Mouse (Mus musculus): ENCODE measurements at regions not wholly inside any gene's neighbourhood (a gene's known extent, or its start where the extent isn't known, plus 50 kb on each side); places are given as distances from the start of the nearest gene placed in this dataset.
"Not testable (repeated sequence)": the region's sequence is repeated elsewhere in the genome, so short reads cannot be mapped to it uniquely, and the experiment has no call there.

DNA sequence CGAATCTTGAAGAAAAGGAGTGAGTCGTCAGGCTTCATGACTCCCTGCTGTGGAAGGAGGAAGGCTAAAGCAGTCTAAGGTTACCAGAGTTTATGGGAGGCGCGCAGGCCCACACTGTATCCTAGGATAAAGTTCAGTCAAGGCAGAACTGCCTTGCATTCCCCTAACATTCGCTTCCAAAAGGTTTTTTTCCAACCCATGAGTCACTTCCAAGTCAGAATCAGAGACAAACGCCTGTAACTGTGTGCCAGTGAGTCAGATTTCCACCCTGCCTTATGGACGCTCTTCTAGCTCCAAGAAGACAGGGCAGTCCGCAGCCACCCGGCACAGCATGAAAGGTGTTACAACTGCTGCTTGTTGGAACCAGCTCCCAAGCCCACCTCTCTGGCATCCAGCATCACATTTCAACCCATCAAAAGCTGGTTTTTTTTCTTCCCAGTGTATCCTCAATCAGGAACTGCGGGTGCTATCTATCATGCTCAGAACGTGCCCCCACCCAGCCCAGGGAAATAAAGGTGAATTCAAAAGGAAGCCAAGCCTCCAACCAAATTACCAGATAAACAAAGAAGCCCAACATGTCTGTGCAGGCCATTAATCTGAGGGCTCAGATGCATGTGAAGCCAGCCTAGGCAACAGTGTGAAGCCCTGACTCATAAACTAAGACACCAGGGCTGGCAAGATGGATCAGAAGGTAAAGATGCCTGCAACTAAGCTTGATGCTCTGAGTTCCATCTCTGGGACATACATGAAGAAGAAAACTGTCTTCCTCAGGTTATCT, 138.2 kb upstream of the Tbl1xr1 start:
- DNase-seq (ENCODE audit: low spot score), result no peak

DNA sequence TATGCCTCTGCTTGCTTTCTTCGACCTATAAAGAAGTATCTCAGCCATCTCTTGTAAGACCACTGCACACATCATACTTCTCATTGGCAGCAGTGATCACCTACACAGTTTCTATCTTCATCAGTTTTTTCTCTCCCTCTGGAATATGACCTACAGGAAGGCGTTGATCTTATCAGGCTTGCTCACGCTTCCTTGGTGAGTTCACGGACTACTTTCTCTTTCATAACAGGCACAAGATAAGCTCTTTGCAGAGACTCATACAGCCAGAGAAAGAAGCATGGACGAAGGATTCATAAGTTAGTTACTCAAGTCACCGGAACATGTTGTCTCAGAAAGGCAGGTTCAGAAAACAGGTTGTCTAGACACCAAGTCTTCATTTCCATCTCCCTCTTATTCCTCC, 136.7 kb upstream of the Tbl1xr1 start:
- DNase-seq (ENCODE audit: low spot score), result no peak

DNA sequence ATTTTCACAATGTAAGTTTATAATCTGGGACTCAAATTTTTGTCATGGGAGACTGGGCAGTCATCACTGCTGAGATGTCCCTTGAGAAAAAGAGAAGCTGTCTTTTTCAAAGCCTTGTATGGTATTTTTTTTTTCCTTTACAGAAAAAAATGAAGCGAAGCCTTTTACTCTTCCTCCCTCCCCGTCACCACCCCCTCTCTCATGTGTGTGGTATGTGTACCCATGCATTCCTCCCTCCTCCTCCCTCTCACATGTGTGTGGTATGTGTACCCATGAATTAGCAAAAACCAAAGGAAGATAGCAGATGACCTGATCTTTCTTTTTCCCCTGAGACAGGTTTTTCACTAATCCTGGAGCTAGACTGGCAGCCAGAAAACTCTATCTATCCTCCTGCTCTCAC, 134.9 kb upstream of the Tbl1xr1 start:
- no peak for DNase-seq (ENCODE audit: low spot score)

DNA sequence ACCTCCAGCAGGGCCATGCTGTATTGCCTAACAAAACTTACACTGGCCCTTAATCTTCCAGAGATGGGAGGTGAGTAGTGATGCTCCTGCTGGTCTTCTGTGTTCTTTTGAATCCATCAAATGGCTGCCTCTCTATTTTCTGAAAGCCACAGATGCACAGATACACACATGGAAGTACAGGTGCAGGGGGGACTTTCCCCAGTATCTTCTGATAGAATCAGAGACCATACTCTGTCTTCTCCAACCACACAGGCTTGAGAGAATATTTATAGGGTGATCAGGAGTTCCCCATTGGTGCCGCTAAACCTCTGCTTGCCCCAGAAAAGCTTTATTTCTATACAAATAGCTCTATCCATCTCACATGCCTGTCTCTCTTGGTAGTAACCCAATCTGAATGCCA, 133.5 kb upstream of the Tbl1xr1 start:
- no peak for DNase-seq (ENCODE audit: low spot score)

DNA sequence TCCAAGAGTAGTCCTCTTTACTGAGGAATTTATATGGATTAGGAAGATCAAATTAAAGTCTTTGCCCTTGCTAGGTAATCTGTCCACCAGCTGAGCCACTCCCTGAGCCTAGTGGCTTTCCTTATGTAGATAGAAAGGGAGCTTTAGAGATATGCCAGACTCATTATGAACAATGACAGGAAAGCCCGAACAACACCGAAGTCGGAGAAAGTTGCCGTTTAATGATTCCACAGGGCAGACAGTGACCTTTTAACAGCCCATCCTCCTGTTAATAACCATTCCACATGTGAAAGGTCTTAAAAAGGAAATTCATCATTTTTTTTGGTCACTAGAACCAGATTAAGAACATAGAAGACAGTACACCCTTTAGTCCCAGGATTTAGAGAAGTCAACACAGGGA, 130.7 kb upstream of the Tbl1xr1 start:
- no peak for DNase-seq (ENCODE audit: low spot score)

DNA sequence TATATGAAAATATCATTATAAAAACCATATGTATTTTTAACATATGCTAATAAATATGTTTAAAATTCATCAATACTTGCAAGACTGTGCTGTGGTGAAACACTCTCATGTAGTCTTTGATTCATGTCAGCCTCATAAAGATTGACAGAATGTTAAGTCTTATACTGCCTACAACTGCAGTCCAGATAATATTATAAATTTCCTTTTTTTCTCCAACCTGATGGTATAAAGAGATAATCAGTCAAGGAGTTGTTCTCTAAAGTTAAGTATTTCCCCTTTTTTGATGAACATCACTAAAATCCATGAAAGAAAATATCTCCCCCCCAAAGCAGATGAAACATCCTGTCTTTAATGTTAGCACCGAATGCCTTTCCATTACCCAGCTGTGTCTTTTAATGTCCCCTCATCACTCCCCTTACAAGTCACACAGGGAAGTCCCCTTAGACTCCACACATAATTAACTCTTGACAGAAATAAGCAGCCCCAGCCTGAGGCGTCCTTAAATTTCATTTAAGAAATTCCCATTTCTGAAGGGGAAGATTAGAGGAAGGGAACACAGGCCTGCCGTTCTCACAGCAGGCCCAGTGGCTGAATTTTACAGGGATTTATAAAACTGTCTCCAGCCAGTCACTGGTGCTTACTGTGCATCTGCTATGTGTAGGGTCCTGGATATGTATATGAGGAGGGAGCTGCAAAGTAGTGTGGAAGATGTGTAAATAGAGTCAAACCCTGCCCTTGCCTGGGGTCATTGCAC, 129.0 kb upstream of the Tbl1xr1 start:
- DNase-seq (ENCODE audit: low spot score), result no peak

DNA sequence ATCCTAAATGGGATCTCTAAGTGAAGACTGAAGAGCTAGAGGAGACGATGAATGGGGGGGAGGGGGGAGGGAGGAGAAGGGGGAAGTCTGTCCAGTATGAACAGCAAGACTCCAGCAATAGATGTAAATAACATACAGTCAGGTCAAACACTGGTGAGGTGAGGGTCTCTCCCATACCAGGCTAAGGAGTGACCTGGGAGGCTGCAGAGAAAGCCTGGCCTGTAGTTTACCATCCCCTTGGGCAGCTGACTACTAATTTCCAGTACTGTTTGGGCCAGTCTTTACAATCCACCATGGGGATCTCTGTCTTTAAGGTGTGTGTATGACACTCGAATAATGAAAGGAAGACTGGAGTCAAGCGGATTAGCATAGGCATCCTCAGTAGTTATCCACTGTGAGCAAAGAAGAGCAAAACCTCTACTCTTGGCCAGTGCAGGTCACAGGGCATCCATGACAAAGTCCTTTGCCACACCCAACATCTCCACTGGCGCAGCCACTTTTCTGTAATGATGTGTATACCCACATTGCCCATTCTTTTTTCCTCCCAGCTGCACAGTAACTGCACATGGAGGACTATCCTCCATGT, 128.3 kb upstream of the Tbl1xr1 start:
- DNase-seq (ENCODE audit: low spot score), result no peak

DNA sequence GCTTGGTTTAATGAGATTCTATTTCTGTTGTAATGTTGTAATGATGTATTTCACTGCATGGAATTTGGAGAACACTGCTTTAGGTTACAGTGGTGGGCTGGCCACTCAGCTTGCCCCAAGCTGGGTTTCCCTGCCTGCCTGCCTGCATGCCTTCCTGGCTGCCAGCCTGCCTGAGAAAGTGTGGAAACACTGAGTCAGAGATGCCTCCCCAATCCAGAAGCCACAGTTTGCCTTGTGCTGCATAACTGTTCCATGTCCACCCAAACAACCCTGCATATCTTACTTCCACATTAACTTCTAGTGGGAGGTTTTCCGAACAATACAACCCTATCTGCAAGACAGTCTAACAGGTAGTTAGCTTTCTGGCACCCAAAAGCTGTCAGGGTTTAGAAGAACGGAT, 127.0 kb upstream of the Tbl1xr1 start:
- no peak for DNase-seq (ENCODE audit: low spot score)

DNA sequence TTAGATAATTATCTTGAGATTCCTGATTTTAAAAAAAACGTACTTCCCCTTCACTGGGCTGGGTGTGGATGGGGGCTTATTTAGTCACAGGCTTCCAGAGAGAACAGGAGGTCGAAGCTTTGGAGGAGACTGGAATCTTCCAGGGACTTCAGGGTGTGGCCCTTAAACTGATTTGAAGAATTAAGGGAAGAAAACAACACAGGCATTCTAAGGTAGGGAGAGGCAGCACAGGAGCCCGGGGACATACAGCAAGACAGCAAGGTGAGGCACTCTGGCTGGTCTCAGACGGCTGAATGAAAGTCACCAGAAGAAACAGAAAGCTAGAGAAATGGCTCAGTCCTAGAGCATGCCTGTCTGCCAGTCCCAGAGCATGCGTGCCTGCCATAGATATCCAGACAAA, 125.9 kb upstream of the Tbl1xr1 start:
- DNase-seq (ENCODE audit: low spot score), result no peak

DNA sequence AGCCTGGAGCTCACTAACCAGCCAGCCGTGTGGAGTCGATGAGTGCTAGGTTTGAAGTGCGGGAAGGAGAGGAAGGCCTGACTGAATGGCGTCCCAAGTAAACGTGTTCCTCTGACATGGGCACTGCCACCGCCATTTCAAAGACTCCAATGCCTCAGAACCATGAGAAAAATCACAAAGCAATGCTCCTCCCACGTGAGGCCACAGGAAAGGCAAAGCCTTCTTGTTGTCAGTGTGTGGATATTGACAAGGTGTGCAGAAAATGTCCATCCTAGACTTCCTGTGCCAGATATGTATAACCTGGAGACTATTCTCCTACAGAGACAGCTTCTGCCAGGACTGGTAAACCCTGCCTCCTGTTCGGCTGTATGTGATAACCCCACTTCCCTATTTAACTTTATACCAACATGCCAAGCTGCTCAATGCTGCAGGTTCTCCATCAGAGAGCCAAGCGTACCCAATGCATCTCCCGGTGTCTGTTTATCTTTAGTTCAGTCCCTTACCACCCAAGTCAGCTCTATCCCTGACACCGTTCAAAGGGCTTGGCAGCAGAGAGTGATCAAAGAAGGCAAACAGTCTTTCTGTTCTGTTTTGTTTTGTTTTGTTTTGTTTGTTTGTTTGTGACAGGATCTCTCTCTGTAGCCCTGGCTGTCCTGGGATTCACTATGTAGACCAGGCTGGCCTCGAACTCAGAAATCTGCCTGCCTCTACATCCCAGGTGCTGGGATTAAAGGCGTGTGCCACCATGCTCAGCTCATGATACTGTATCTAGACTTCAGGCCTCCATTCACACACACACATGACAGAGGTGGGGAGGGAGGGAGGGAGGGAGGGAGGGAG, 124.8 kb upstream of the Tbl1xr1 start:
- DNase-seq (ENCODE audit: low spot score), result no peak

DNA sequence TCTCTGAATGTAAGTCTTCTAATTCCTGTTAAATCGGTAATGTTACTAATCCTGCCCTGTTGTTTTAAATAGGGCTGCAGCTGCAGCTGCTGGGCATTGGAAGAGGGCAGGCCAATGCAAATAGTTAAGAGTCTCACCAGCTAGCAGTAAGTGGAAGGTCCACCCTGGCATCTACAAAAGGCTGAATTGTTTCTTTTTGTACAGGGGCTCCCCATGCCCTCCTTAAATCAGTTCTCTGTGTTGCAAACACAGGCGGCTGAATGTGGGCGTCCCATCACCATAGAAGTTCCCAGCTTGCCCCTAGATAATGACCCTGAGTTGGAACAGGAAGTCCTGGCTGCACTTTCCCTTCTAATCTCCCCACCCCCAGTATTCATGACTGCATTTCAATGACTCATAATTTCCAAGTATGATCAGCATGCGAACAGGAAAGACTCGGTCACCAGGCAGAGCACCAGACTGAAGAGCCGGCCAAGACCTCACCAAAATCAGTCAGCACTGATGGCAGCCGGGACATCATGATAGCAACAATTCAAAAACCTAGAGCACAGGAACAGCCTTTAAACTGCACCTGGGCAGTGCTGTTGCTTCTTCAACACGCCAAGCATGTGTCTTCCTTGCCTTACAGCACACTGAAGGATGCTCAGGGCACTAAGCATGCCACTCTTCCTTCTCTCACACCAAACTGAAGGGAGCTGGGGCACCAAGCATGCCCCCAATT, 123.6 kb upstream of the Tbl1xr1 start:
- no peak for DNase-seq (ENCODE audit: low spot score)

DNA sequence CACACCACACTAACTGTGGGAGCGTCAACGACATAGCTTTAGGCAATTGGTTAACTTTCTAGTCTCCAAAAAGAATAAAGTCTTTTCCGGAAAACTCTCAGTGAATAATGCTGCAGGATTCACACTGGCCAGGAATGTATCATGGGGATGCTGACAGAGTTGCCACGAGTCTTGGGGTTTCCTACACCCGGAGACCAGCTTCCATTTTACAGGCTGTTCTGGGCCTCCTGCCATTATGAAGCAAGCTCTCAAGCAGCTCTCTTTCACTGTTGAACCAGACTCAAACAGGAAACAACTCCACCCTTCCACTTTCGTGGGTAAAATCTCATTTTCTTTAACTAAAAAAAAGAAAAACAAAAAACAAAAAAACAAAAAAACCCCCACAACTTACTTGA, 123.0 kb upstream of the Tbl1xr1 start:
- no peak for DNase-seq (ENCODE audit: low spot score)

DNA sequence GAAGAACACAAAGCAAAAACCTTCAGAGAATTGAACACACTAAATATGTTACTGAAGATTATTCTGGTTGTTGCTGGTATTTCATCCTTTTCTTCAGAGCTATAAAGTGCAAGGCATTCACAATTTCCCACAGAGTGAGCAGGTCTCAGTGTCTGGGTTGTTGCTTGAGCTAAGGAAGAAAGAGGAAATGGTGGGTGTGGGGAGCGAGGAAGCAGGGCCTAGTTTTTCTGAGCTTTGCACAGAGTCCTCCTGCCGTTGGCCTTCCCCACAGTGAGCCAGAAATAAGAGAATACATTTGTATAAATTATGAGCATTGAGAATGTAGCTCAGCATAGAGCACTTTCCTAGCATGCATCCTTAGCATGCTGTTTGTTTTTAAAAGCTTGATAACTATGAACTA, 120.8 kb upstream of the Tbl1xr1 start:
- DNase-seq (ENCODE audit: low spot score), result no peak

DNA sequence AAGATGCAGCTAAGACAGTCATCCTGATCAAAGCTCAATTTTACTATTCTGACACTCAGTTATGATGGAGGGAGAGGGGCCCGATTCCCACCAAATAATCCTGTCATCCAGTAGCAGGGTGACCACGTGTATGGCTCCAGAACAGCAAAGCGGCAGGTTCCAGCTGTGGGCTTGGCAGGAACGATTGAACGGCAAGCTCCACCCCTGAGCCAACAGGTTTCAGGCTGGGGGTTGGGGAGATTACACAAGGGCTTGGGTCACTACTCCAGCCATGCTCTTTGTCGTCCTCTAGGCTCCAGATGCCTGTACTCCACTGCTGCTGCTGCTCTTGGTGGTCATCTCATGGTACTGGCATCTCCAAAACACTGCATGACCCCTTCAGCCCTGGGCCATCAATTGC, 119.3 kb upstream of the Tbl1xr1 start:
- not testable (repeated sequence) for DNase-seq (ENCODE audit: low spot score)

DNA sequence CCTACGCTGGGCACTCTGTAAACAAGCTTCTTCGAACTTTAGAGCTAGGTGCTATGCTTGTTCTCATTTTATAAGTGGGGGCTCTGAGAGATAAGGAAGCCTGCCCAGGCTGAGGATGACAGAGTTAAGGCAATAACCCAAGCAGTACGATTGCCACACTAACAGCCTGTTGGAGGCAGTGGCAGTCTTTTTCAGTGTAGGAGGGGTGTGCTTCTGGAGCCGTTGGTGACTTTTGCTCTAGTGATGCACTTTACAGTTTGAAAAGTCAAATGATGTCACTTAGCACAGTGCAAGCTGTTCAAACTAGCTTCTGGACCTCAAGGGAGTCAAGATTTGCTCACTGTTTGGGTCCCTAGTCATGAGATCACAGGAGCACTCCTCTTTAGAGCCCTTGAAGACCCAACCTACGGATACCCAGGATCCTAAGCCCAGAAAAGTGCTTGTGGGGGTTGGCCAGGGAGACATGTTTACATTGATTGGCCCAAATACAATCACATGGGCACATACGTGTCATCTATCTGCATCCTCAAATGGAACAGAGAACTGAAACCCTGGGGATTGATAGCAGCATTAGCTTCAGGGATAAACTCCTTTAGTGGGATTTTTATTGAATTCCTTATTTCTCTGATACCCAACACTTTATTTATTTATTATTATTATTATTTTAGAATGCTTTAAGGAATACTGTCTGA, 117.7 kb upstream of the Tbl1xr1 start:
- no peak for DNase-seq (ENCODE audit: low spot score)

DNA sequence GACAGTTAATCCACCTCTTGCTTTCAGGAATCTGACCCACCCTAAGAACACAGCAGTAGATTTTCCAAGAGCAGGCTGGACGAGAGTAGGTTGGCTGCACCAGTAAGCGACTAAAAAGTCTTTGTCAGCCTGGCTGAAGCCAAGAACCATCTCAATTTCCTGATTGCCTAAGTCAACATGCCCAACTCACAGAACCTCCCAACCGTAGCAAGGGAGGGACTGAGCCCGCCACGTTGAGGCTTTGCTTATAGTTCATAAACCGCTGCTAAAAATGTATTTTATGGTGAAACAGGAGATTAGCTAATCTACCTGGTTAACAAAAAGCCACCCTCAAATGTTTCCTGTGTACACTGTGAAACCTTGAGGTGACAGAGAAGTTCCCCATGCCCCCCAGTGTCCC, 115.4 kb upstream of the Tbl1xr1 start:
- DNase-seq (ENCODE audit: low spot score), result no peak

DNA sequence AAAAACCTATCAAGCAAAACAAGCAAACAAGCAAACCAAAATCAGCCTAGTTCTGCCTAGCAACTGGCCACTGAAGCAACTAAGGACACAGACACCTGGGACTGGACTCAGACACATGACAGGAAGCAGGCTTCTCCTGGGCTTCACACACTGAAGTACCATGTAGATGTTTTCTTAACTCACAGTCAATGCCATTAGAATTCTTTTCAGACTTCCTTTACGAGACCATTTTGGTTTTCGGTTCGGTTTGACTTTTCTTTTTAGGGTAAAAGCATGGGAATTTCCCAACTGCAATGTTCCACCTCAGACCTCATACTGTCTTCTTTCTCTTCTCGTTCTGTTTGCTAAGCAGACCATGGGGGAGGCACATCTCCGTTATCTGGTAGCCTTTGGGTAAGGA, 114.7 kb upstream of the Tbl1xr1 start:
- no peak for DNase-seq (ENCODE audit: low spot score)

DNA sequence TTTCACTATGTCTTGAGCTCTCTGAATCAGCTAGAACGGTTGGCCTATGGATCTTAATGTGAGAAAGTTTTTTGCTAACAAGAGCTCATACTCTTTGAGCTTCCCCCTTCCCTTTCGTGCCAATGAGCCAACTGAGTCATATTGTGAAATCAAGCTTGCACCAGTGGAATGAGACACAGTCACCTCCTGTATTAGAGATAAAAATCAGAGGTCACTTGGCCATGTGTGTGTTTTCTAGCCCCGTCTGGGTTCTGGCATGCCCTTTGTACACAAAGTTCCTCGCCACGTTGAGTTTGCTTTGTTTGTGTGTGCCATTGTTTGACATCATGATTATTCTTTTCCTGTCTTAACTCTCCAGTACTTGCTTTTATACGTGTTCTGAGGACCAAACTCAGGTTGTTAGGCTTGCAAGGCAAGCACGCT, 114.1 kb upstream of the Tbl1xr1 start:
- DNase-seq (ENCODE audit: low spot score), result no peak

DNA sequence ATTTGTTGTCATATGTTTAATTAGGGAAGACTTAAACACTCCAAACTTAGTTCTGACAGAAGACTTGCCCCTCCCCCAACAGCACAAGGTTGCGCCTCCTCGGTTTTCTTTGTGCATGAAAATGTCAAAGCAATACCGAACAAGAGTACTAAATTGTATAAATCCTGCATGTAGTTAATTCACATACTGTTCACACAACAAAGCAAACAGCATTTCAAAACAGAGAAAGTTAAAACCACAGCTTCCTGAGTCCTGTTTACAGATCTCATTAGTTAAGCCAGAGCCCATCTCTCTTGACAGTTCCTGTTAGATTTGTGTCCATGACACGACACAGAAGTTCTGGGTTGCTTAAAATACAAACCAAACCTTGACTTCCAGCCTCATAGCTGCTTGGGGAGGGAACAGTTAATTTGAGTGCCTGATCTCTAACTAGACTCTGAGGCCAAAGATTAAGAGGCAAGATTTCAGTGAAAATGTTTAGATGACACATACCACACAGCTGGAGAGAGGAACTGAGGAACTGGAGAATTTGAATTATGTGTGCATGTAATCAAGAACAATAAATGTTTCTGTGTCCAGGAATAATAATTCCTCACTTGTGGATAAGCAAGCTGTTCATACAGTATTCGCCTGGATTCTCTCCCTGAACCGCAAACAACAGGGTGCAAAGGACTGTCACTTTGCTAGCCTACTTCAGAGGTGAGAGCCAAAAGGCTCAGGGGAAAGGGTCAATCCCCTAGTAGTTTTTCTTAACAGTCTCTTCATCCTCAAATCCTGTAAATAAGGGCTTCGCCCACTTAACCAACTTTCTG, 113.3 kb upstream of the Tbl1xr1 start:
- DNase-seq (ENCODE audit: low spot score), result no peak

DNA sequence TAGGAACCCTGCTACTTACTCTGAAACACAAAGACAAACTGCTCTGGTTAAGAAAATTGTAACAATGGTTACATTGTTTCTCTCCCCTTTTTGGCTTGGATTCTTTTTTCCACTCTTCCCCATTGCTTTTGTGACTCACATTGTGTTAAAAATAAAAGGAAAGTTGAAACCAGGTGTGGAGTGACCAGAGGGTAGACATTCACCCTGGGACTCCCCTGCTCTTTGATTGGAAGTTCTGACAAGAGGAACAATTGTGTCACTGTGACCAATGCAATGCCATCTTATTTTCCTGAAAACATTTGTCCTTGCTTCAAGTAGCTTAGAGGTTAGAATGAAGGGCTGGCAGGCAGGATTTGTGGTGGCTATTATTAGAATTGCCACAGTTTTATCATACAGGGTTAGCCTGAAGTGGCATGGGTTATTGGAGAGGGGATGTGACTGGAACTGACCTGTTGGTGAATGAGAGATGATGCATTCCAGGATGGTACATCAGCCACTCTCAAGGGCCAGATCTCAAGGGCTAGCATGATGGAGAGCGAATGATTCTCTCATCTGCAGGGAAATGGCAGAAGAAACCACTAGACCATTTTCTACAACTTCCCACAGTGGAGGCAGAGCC, 112.6 kb upstream of the Tbl1xr1 start:
- no peak for DNase-seq (ENCODE audit: low spot score)
